Mouse (Mus musculus) E14TG2a.4 (cell line): ENCODE data around the gene Cyp4v3.

ENCODE experiments used
- H3K27me3 ChIP-seq: 2 replicates; pipeline ENCODE4 v1.6.1; 2014; ENCODE audit warnings: low read length, control low read depth; ENCODE audit not compliant: insufficient read depth
- H3K36me3 ChIP-seq: 2 replicates; pipeline ENCODE4 v1.6.1; 2014; ENCODE audit warnings: low read length, control low read depth; ENCODE audit not compliant: insufficient read depth
- H3K4me1 ChIP-seq: replicated peaks from 2 replicates; pipeline ENCODE4 v1.6.1; 2014; ENCODE audit warnings: low read depth, low read length, control low read depth
- H3K4me3 ChIP-seq: replicated peaks from 2 replicates; pipeline ENCODE4 v1.5.1; 2014; ENCODE audit warnings: mild to moderate bottlenecking, low read length
- H3K9me3 ChIP-seq: 2 replicates; pipeline ENCODE4 v1.6.1; 2014; ENCODE audit warnings: low read length, control low read depth
- CTCF ChIP-seq: conservative IDR thresholded peaks from 2 replicates; pipeline ENCODE4 v1.5.1; 2014; ENCODE audit warnings: low read length
- NANOG ChIP-seq: IDR thresholded peaks from 2 replicates; pipeline ENCODE4 v1.6.1; 2014; ENCODE audit warnings: borderline replicate concordance, low read length, mixed read lengths
- POU5F1 ChIP-seq: IDR thresholded peaks from 2 replicates; pipeline ENCODE4 v1.6.1; 2014; ENCODE audit warnings: low read length, borderline replicate concordance

Cyp4v3 gene

GRCm38 (mm10) chr8:45267611-45268391 lies 65.2 kb downstream of the Cyp4v3 start:
- TF ChIP-seq POU5F1, result no peak
- no peak for TF ChIP-seq NANOG
- TF ChIP-seq CTCF, result no peak
- Histone ChIP-seq H3K4me3 (no peak overlapping the region), H3K4me1 (peaks cover 10% of the 10 kb centered on the region), H3K36me3 (no peaks in the 10 kb centered on the region), H3K27me3 (no peaks in the 10 kb centered on the region), H3K9me3 (peaks cover 21% of the 10 kb centered on the region)

- H3K9me3 ChIP-seq, result peaks cover 21% of the 10 kb centered on the region
- H3K36me3 ChIP-seq, result no peaks in the 10 kb centered on the region
- no peaks in the 10 kb centered on the region for H3K27me3 ChIP-seq
- no peak for TF ChIP-seq POU5F1
- no peak for TF ChIP-seq CTCF
- peak; percentile 22; the same call in 1 of the 2 replicates for TF ChIP-seq NANOG
- H3K4me3 ChIP-seq, result no peak overlapping the region
- peaks cover 10% of the 10 kb centered on the region for H3K4me1 ChIP-seq
Measured at GRCm38 (mm10) chr8:45266993-45267392, 66.0 kb downstream of the Cyp4v3 start.

GRCm38 (mm10) chr8:45264918-45265317 lies 68.1 kb downstream of the Cyp4v3 start:
- Histone ChIP-seq H3K4me3 (no peak overlapping the region), H3K4me1 (peaks cover 10% of the 10 kb centered on the region), H3K36me3 (no peaks in the 10 kb centered on the region), H3K9me3 (peaks cover 21% of the 10 kb centered on the region), H3K27me3 (no peaks in the 10 kb centered on the region)
- TF ChIP-seq POU5F1 (no peak), CTCF (no peak), NANOG (no peak)

DNA sequence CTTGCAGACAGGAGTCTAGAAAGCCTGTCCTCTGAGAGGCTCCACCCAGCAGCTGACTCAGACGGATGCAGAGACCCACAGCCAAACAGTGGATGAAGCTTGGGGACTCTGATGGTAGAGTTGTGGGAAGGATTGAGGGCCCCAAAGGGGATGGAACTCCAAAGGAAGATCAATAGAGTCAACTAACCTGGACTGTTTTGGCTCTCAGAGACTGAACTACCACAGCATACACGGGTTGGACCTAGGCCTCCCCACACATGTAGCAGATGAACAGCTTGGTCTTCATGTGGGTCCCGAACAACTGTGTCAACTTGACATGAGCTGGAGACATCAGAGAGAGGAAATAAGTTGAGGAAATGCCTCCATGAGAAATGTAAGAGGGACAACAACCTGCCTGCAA lies 70.2 kb downstream of the Cyp4v3 start:
- Histone ChIP-seq H3K4me1 (peaks cover 8% of the 10 kb centered on the region), H3K4me3 (no peak overlapping the region), H3K36me3 (no peaks in the 10 kb centered on the region), H3K9me3 (peaks cover 21% of the 10 kb centered on the region), H3K27me3 (no peaks in the 10 kb centered on the region)
- TF ChIP-seq POU5F1, result no peak

DNA sequence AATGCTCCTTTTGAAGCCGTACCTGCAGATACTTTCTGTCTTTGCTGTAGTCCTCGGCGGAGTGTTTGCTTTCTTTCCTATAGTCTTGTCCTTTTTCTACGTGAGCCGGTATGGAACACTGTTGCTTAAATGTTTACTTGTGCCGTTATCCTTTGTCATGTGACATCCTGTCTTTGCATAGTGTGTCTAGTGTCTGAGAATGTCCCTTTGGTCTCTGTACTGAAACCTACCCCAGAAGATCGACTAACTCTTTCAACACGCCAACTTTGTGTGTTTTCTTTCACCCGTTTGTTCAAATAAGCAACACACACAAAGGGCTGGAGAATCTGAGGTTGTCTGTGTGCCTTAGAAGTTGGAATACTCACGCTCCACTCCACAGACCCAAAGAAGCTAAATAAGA lies 71.1 kb downstream of the Cyp4v3 start, which contains the start of gene F11:
F11 (minus strand) TSS at position 112 of the 400 bp plus-strand sequence.
- no peaks in the 10 kb centered on the region for H3K27me3 ChIP-seq
- H3K4me3 ChIP-seq, result no peak within 1 kb of the TSS
- H3K9me3 ChIP-seq, result peaks cover 21% of the 10 kb centered on the region
- H3K4me1 ChIP-seq, result peaks cover 3% of the 10 kb centered on the region
- TF ChIP-seq POU5F1 (no peak), CTCF (no peak), NANOG (no peak)
- no peaks in the 10 kb centered on the region for H3K36me3 ChIP-seq

GRCm38 (mm10) chr8:45258421-45258820 lies 74.6 kb downstream of the Cyp4v3 start:
- Histone ChIP-seq H3K36me3 (no peaks in the 10 kb centered on the region), H3K4me3 (no peak overlapping the region), H3K4me1 (no peaks in the 10 kb centered on the region), H3K27me3 (no peaks in the 10 kb centered on the region), H3K9me3 (no peaks in the 10 kb centered on the region)
- TF ChIP-seq POU5F1 (no peak), CTCF (no peak), NANOG (no peak)

GRCm38 (mm10) chr8:45255040-45255439 lies 78.0 kb downstream of the Cyp4v3 start:
- no peaks in the 10 kb centered on the region for H3K9me3 ChIP-seq
- H3K4me3 ChIP-seq, result no peak overlapping the region
- peaks cover 8% of the 10 kb centered on the region; the same call in 1 of the 2 replicates for H3K4me1 ChIP-seq
- peaks cover 6% of the 10 kb centered on the region; the same call in 1 of the 2 replicates for H3K27me3 ChIP-seq
- TF ChIP-seq POU5F1 (no peak), CTCF (no peak), NANOG (no peak)
- no peaks in the 10 kb centered on the region for H3K36me3 ChIP-seq
